Mouse (Mus musculus): ENCODE data around the gene Wdr91.

Gene Wdr91

DNA sequence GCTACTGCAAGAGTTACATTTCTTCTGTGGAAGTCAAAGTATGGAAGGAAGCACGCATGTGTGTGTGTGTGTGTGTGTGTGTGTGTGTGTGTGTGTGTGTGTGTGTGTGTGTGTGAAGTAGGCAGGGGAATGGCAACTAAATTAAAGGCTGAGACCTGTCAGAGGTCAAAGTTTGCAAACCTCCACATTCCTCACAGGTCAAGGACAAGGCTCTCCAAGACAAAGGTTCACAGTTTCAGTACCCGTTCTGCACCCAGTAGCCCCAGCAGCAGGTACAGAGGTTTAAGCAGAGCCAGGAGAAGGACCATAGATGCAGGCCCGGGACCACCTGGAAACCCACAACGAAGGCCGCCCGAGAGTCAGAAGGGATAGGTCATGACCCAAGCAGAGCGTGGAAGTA is 8.5 kb upstream of the Wdr91 start:
- in situ Hi-C loops (cut with MboI) = no loop called here

DNA sequence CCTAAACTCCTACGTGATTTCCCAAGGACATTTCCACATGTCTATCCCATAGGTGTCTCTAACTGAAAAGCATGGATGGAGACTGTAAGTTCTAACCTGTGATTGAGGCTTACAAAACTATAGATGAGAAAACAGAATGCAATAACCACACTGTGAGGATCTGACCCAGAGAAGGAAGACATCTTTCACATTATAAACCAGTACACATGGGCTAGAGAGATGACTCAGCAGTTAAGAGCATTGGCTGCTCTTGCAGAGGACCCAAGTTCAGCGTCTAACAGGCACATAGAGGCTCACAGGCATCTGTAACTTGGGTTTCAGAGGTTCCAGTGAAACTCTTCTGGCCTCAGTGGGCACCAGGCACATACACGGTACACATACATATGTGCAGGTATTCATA is 3.8 kb upstream of the Wdr91 start:
- in situ Hi-C loops (cut with MboI) = no loop called here

DNA sequence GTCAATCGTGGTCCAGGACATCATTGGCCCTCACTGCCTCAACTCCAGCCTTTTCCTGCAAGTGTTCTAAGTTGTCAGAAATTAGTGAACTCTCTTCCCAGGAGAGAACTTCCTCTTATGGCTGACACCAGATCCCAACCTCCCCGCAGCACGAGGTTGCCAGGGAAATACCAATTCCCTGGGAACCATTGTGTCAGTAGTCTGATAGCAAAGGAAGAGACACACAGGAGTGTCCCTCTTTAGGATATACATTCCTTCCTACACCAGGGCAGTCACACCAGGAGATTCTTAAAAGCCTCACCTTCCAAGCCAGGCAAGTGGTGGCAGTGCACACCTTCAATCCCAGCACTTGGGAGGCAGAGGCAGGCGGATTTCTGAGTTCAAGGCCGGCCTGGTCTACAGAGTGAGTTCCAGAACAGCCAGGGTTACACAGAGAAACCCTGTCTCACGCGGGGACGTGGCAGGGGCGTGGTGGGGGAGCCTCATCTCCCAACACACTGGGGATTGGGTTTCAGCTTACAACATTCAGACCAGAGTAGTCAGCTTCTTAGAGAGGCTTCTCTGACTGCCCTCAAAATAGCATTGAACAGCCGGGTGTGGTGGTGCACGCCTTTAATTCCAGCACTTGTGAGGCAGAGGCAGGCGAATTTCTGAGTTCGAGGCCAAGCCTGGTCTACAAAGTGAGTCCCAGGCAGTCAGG is 2.8 kb upstream of the Wdr91 start:
- in situ Hi-C loops (cut with MboI) = no loop called here

DNA sequence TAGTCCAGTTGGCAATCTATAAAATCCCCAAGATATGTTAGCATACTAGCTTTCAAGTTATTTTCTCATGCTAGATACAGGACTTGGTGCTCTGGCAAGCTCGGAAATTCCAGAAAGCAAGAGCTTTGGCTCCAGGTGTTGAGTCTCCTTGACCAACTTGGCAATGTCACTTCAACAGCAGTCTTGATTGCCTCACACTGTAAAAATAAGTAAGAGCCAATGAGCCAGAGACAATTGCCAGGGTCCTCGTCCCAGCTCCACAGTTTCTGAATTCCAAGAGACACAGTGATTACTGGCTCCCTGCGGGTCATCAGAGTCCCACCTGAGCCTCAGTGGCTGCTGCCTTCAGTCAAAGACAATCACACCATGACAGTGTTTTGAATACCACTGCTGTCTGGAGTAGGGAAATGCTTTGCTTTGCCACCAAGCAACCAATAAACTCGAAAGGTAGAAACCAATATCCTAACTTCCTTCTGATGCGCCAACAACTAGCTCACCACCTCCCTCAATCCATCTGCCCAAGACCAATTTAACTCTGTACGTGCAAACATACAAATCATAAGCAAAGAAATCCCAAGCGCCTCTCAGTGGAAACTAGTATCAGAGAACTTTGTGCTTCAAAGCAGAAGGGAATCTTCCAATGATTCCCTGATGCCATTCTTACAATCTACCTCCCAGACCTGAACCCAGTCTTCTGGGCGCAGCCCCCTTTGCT is 888 bp downstream of the Wdr91 start:
- in situ Hi-C loops (cut with MboI) = no loop called here

DNA sequence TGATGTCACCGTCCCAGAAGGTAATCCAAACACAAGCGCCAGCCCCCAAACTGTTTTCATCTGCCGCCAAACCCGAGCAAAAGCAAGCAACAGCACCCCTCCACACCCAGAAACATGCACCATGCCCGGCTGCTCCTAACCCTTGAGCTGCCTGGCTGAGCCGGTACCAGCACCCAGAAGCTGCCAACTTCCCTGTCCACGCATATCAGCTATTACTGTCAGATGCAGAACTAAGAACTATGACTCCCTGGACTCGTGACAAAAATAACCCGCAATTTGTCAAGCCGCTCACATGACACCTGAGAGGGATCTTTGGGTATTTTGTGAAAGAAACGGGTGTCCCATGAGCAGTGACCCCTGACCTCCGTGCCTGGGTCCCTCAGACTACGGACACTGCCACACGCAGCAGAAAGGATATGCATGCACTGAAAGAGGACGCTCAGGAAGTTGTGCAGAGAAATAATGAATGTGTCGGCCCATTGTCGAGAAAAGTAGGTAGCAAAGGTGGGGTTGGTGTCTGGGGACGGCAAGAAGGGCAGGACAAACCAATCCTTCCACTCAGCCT is 2.9 kb downstream of the Wdr91 start:
- in situ Hi-C loops (cut with MboI) = no loop called here

DNA sequence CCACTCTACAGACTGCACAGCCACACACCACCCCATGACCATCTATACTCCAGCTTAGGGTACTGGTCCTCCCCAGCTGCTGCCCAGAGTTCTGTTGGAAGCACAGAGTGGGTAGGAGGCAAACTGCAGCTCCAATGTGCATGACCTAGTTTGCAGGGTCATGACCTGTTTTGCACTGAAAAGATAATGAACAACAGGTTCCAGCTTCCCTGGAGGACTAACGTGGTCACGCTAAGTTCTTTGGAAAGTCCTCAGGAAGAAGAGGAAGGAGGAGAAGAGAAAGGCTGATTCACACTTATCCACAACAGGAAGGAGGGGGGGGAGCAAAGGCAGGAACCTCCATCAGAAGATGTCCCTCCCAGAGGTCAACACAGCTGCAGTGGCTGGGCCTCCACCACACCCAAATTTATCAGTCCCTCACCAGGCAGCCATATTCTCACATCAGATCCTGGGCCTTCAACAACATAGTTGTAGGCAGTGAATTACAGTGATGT is 3.5 kb downstream of the Wdr91 start:
- in situ Hi-C loops (cut with MboI) = no loop called here

DNA sequence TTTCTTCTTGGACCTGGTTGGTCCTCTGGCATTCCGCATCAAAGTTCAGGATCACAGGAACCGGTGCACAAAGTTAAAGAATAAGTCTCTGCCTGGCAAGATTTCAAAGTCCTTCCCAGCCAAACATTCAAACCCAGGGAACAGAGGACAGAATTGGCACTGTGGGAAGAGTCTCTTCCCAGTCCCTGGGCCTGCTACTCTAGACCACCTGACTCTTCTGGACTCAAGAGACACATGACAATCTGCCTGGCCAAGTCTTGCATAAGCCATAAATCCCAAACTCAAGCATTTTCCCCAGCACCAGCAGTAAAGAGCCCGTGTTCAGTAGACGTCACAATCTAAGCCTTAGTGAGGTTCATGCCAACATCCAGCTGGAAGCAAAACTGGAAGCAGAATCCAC is 4.0 kb downstream of the Wdr91 start:
- in situ Hi-C loops (cut with MboI) = no loop called here

DNA sequence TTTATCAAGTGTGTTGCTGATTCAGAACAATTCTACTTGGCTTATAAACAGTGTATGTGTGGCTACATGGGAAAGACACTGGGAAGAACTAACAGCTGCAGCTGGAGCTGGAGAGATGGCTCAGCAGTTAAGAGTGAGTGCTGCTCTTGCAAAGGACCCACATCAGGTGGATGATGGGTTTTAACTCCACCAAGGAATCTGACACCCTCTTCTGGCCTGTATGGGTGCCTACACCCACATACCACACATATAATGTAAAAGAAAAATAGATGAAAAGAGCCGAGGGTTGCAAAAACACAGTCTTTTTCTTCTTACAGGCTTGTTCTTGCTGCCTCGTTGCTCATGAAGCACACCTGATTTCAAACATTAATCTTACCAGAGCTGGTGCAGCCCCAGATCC is 4.6 kb downstream of the Wdr91 start:
- in situ Hi-C loops (cut with MboI) = no loop called here

DNA sequence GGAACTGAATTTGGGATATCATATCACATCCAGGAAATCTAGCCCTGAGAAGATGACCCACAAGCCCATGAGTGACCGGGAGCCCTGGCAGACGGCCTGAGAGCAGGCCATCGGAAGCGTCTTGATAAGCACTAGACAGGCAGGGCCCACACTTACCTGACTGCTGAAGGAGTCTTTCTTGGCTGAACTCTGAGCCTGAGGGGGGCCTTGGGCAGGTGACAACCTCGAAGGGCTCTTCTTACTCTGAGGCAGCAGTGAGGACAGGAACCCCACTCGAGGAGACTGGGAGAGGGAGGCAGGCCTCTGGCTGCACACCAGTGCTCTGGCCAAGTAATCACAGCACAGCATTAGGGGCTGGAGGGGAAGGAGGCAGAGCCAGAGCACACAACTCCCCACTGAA is 6.3 kb downstream of the Wdr91 start:
- in situ Hi-C loops (cut with MboI) = no loop called here

DNA sequence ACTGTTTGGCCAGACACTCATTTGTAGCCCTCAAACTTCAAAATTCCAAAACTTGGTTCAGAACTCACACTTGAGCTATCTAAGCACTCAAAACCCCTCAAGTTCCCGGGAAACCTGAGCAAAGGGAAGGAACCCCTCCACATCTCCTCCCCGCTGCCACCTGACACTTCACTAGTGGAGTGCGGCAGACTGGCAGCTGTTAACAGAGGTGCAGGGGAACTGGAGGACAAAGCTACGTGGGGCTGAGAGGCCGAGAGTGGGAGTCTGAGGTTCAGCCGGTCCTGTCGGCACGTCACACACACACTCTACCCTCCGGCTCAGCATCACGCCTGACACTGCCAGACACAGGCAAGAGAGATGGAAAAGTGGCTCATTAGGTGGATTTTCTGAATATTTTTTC is 6.8 kb downstream of the Wdr91 start:
- in situ Hi-C loops (cut with MboI) = no loop called here

DNA sequence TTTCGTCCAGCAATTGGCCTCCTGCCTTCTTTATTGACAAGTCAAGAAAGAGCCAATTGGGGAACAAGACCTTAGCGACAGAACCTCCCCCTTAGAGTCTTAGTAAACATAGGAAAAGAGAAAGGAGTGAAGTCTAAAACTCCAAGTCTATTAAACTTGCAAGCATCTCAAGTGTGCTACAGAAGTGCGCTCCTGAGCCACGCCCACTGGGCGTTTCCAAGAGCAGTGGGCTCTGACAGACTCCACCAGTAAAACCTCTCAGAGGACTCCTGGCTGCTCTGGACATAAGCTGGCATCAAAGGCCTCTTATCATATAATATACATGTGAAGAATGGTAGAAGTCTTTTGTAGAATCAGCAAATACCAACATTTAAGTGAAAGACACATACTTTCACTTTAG is 7.2 kb downstream of the Wdr91 start:
- in situ Hi-C loops (cut with MboI) = no loop called here

DNA sequence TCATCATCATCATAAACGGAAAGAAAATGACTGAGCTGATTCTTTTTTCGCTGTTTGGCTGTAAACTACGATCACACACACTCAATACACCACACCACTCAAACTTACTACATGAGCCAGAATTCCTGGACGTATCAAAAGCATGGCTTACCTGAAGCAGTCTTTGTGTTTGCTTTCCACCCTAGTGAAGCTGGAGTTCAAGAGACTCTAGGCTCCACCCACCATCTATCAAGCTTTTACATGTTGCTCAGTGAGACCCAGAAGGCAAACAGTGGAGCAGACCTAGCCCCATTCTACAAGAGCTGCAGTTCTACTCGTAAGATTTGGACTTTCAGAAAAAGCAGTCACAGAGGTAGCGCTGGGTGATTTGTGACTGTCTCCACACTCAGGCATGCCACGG is 8.1 kb downstream of the Wdr91 start:
- in situ Hi-C loops (cut with MboI) = no loop called here

DNA sequence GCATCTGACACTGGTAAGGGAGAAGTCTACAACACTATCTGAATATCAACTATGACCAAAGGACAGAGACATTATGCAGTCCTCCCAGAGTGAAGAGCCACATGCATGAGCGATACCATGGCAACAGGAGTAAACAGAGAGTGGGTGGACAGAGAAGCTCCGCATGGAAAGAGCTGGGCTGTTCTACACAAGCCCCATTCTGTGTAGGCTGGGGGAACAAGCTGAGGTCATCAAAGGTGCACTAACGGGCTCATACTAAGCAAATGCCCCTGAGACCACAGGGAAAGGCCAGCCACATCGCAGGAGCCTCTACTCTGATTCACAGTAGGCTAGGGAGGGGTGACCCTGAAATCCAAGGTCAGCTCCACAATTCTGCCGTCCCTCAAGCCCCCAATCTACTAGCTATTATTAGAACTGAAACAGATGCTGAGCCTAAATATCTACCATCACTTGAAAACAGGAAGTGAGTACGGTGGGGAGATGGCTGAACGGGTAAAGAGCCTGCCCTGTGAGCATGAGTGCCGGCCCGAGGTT is 8.7 kb downstream of the Wdr91 start:
- in situ Hi-C loops (cut with MboI) = no loop called here

DNA sequence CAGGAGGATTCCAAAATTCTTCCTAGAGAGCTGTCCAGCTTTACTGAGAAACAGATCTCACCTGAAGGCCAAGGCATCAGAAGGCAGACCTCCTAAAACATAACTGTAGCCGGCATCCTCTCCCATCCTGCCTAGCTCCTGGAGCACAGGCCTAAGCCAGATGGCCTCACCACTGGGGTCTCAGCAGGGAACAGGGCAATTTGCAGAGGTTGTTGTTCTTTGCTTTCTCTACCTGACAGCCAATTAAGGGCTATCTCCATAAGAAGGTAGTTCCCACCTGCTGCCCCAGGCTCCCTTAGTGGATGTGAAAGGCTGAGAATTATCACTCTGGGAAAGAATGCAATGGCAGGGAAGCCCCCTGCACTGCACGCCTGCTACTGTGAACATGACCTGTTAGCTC is 9.7 kb downstream of the Wdr91 start:
- in situ Hi-C loops (cut with MboI) = no loop called here

DNA sequence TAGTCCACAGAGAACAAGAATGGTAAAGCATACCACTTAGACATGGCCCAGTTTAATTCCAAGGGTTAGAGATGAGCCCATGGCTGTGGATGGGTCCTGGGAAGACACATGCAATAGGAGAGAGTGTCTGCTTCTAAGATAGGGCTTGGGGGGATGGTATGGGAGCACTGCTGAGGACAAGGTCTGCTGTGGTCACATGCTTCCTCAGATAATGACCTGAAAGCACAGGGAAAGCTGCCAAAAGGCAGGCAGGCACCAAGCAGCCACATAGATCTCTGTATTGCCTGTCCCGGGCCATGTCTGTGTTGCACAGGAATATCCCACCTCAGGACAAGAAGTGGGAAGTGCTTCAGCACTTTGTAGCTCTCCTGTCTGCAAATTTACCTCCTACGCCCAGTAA is 11.5 kb downstream of the Wdr91 start:
- in situ Hi-C loops (cut with MboI) = no loop called here

DNA sequence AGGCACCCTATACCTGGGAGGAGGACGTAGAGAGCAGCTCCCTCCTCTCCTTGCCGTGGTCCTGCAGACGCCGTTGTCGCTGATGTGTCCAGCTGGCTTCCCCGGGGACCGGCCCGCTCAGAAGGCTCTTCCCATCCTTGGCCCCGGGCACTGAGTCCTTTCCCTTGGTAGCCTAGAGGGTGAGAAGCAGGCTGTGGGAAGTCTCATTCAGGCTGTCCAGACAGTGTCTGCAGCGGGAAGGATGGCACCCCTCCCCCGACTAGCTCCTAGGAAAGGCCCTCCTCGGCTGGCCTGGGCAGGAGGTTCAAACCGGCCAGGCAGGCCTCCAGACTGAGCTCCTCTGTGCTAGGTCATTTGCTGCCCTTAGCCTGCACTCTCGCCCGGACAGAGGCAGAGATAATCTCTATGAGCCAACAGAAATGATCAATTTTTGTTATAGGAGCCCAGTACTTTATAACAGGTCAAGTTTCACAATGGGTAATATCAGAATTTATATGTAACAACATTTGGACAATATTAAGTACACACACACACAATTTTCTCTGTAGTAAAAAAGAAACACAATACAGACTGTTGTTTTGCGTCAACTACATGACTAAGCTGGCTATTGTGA is 14.4 kb downstream of the Wdr91 start:
- in situ Hi-C loops (cut with MboI) = no loop called here

DNA sequence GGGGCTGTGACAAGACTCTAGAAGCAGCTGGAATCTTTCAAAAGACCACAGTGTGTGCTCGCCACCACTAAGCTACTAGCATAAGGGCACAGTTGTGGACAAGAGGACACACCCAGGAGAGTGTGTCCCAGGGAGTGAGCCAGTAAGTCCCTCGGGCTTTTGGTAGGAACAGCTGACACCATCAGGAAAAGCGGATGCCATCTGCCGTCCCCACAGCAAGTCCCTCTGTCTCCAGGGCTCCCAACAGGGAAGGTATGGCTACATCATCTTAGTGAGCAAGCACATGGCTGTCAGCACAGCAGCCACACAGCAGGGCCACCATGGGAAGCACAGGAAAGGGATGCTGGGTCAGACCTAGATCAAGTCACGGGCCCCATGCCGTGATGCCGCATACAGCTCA is 15.1 kb downstream of the Wdr91 start:
- in situ Hi-C loops (cut with MboI) = no loop called here

DNA sequence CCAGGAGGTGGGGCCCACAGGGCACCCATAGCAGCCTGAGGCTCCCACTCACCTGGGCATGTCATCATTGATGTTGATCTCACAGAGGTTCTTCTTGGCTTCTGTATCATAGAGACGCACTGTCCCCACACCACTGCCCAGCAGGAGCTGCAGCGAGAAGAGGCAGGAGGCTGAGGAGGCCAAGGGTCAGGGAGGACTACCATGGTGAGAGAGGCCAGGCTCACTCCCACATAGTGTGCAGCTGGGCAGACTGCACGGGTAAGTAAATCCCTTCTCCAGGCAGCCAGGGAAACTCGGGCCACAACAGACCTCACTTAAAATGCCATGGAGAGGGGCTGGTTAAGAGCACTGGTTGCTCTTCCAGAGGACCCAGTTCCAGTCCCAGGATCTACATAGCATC is 21.5 kb downstream of the Wdr91 start:
- in situ Hi-C loops (cut with MboI) = no loop called here

DNA sequence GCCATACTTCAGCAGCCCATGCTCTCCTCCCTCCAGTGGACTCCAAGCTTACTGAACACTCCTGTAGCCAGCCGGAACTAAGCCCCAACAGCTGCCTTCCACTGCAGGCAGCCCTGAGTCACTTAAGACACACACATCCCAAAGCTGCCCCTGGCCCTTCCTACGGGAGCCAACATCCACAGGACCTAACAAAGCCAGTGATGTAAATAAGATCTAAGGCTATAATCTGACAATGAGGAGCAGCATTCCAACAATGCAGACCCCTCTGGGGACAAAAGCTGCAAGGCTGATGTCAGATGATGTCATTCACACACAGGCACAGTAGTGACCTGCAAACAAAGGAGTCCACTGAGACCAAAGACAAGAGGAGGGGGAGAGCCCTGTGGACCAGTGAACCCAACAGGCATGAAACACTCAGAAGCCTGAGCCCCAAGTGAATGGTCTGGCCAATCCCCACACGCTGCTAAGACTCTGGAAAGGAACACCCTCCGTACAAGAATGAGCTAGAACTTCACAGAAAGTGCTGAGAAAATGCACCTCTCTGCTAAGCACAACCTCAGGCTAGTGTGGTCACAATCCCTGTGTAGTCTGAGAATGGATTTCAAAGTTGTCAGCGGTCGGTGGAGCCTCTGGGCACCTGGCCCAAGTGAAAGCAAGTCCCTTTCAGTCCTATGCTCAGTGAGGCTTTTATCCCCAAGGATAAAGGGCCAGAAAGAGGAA is 23.4 kb downstream of the Wdr91 start:
- in situ Hi-C loops (cut with MboI) = no loop called here

DNA sequence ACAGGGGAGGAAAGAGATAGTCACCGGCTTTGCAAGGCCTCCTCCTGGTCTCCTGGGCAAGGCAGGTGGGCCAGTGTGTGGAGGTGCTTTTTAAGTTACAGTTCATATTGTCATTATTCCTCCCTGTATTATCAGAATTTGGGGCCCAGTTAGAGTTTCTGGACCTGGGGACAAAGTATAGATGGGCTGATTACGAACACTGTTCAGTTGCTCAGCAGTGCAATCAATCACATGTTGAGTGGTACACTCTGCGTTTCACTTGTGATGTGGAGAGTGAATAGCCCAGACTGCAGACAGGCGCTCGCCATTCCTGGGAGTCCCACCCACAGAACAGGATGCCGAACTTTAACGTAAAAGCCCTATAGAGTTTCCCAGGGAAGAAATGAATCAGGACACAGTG is 26.0 kb downstream of the Wdr91 start:
- in situ Hi-C loops (cut with MboI) = no loop called here

DNA sequence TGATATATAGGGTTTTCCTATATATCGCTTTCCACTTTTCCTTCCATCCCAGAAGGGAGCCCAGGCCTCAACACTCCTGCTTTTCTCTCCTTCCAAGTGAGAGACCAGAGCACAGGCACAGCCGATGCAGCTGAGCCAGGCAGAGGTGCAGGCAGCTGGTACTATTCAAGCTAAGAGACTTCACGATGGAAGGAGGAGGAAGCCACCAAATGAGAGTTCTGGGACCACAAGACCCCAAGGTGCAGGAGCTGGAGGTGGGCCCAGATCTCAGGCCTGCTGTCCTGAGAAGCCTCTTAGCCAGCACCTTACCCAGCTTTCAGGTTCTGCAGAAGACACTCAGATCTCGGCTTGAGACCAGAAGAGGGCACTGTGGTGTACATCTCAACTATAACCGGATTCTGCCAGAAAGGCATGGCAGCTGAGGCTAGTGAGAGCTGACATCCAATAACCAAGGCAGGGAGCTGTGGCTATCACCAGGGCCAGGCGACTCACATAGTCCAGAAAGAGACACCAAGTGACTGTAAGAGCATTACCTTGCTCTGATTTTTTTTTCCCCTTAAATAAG is 30.7 kb downstream of the Wdr91 start:
- in situ Hi-C loops (cut with MboI) = loop anchor here (10.0 kb wide), 1 partner anchor 105 kb away; no protein-coding TSS in a partner anchor

Data from mature B cell (primary cell).